Mouse (Mus musculus) ES-E14 (cell line): ENCODE data around the gene Grip1. TPM values are rescaled to one million over a fixed set of nuclear protein-coding genes. Genes with fewer than 3 reads are reported as not detected.

Experiments used
- DNase-seq: peaks from one replicate; pipeline ENCODE4 v3.0.0-alpha.2; 2013; ENCODE audit warnings: low read depth, low spot score
- H3K27ac ChIP-seq: 2 replicates; pipeline ENCODE4 v1.5.1; 2012; ENCODE audit warnings: low read depth, mild to moderate bottlenecking, low read length, moderate library complexity, mixed read lengths; ENCODE audit not compliant: poor library complexity, insufficient read depth, severe bottlenecking
- H3K36me3 ChIP-seq: 2 replicates; pipeline ENCODE4 v1.6.1; 2012; ENCODE audit warnings: mild to moderate bottlenecking, low read length, moderate library complexity, mixed read lengths; ENCODE audit not compliant: control insufficient read depth, poor library complexity, insufficient read depth, severe bottlenecking
- H3K4me1 ChIP-seq, 2 experiments: fragments of 150-350 bp in 1 of 2; sonication (generic) in 1 of 2; 2 replicates each; pipeline ENCODE4 v1.6.1; 2012; ENCODE audit warnings: low read length in 2 of 2, mild to moderate bottlenecking in 1 of 2, mixed read lengths in 1 of 2; ENCODE audit not compliant: control insufficient read depth in 2 of 2, insufficient read depth in 2 of 2, poor library complexity in 1 of 2
- H3K4me3 ChIP-seq, 2 experiments: fragments of 150-350 bp in 1 of 2; sonication (generic) in 1 of 2; 2 replicates each; pipeline ENCODE4 v1.5.1; 2012; ENCODE audit warnings: low read length in 2 of 2, low read depth in 1 of 2, mild to moderate bottlenecking in 1 of 2, mixed read lengths in 1 of 2; ENCODE audit not compliant: insufficient read depth in 1 of 2, poor library complexity in 1 of 2, severe bottlenecking in 1 of 2
- H3K9ac ChIP-seq: 2 replicates; pipeline ENCODE4 v1.6.1; 2012; ENCODE audit warnings: low read depth, mild to moderate bottlenecking, low read length, mixed read lengths; ENCODE audit not compliant: poor library complexity, insufficient read depth, severe bottlenecking
- H3K9me3 ChIP-seq: fragments of 150-350 bp; sonication (generic); 2 replicates; pipeline ENCODE4 v1.6.1; 2012; ENCODE audit warnings: low read depth, mild to moderate bottlenecking, low read length; ENCODE audit not compliant: control insufficient read depth, insufficient read depth
- CHD2 ChIP-seq: IDR thresholded peaks from 2 replicates; pipeline ENCODE4 v1.6.1; 2014; ENCODE audit warnings: mild to moderate bottlenecking, low read depth, low read length, inconsistent platforms
- HCFC1 ChIP-seq: IDR thresholded peaks from 2 replicates; pipeline ENCODE4 v1.6.1; 2012; ENCODE audit warnings: low read length, inconsistent platforms, borderline replicate concordance; ENCODE audit not compliant: insufficient read depth
- MAFK ChIP-seq: IDR thresholded peaks from 2 replicates; pipeline ENCODE4 v1.6.1; 2014; ENCODE audit warnings: mild to moderate bottlenecking, low read depth, low read length, inconsistent platforms; ENCODE audit not compliant: insufficient read depth
- ZC3H11A ChIP-seq: IDR thresholded peaks from 2 replicates; pipeline ENCODE4 v1.6.1; 2012; ENCODE audit warnings: low read depth, mild to moderate bottlenecking, inconsistent platforms, low read length, borderline replicate concordance
- ZNF384 ChIP-seq: IDR thresholded peaks from 2 replicates; pipeline ENCODE4 v1.6.1; 2012; ENCODE audit warnings: low read depth, low read length, inconsistent platforms
- in situ Hi-C, 2 experiments: fragments of 600-800 bp; cut with MboI; formaldehyde crosslinking; loops; one replicate each; pipeline ENCODE4 v1.15.1; 2025; ENCODE audit warnings: low sequenced_read_pairs in 2 of 2, inconsistent platforms in 1 of 2; ENCODE audit not compliant: unreplicated experiment in 2 of 2
- total RNA-seq: library from RNA; depleted of rRNA; stranded (reverse); fragments of 300-350 nt; gene quantifications from 2 replicates; pipeline ENCODE4 v1.2.3, GENCODE M21; 2012

The Grip1 gene
- total RNA-seq, 1 experiment = 4.2 TPM

DNA sequence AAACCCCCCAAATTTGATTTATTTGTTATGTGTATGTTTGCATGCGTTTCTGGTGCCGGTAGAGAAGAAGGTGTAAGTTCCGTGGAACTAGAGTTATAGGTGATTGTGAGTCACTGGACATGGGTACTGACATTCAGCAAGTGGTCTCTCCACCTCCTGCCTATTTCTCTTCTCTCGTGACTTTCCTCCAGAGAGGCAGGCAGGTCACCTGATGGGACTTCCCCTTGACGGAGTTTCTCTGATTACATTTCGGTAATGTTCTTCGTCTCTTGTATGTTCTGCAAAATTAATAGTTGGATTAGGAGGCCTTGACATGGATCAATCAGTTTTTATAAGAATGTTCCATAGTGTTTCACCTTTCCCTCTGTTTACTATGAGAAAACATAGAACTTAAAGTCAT is 23.4 kb upstream of the Grip1 start:
- DNase-seq = no peak
- no peaks in the 10 kb centered on the region for H3K36me3 ChIP-seq
- H3K4me1 ChIP-seq = no peaks in the 10 kb centered on the region
- TF ChIP-seq CHD2 (no peak), HCFC1 (no peak), ZNF384 (no peak), MAFK (no peak), ZC3H11A (no peak)
- no peak overlapping the region for H3K27ac ChIP-seq
- H3K4me3 ChIP-seq = no peak overlapping the region
- in situ Hi-C loops = no loop called here
- H3K9ac ChIP-seq = no peak overlapping the region
- H3K9me3 ChIP-seq = no peaks in the 10 kb centered on the region

- H3K9ac ChIP-seq = no peak overlapping the region
- DNase-seq = no peak
- no peaks in the 10 kb centered on the region for H3K9me3 ChIP-seq
- no peak overlapping the region for H3K4me3 ChIP-seq
- H3K27ac ChIP-seq = no peak overlapping the region
- no peaks in the 10 kb centered on the region for H3K36me3 ChIP-seq
- TF ChIP-seq CHD2 (no peak), HCFC1 (no peak), ZC3H11A (no peak)
- in situ Hi-C loops = no loop called here
- H3K4me1 ChIP-seq = no peaks in the 10 kb centered on the region
Measured at GRCm38 (mm10) chr10:119431801-119432200, 21.8 kb upstream of the Grip1 start.

DNA sequence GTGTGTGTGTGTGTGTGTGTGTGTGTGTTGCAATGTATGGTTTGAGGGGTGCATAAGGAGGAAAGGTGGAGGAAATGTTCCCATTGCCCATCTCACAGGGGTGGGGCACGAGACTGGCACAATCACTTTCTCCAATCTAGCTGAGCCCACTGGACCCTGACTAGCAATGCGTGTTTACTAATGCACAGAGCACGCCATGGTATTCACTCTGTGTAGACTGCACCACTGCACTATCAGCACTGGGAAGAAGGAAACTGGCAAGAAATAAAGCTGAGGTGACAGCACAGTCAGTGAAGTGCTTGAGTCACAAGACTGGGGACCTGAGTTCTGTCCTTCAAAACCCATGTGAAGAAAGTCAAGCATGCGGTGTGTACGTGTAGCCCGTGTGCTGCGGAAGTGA is 17.8 kb upstream of the Grip1 start:
- no peak overlapping the region for H3K9ac ChIP-seq
- in situ Hi-C loops = no loop called here
- H3K4me1 ChIP-seq = 0 out of 4 replicates have a peak, but pooled peaks cover 0 to 1% of the 10 kb centered on the region in 2 experiments
- DNase-seq = no peak
- no peaks in the 10 kb centered on the region for H3K9me3 ChIP-seq
- no peaks in the 10 kb centered on the region for H3K36me3 ChIP-seq
- H3K27ac ChIP-seq = no peak overlapping the region
- TF ChIP-seq CHD2 = no peak
- no peak for TF ChIP-seq MAFK
- H3K4me3 ChIP-seq = no peak overlapping the region

- DNase-seq = no peak
- Histone ChIP-seq H3K9me3 (no peaks in the 10 kb centered on the region), H3K36me3 (no peaks in the 10 kb centered on the region), H3K4me1 (0 out of 4 replicates have a peak, but pooled peaks cover 0 to 1% of the 10 kb centered on the region in 2 experiments), H3K4me3 (no peak overlapping the region), H3K9ac (no peak overlapping the region), H3K27ac (no peak overlapping the region)
- TF ChIP-seq HCFC1 (no peak), ZNF384 (no peak), ZC3H11A (no peak), MAFK (no peak), CHD2 (no peak)
- in situ Hi-C loops = no loop called here
Measured at GRCm38 (mm10) chr10:119437319-119437718, 16.3 kb upstream of the Grip1 start.

DNA sequence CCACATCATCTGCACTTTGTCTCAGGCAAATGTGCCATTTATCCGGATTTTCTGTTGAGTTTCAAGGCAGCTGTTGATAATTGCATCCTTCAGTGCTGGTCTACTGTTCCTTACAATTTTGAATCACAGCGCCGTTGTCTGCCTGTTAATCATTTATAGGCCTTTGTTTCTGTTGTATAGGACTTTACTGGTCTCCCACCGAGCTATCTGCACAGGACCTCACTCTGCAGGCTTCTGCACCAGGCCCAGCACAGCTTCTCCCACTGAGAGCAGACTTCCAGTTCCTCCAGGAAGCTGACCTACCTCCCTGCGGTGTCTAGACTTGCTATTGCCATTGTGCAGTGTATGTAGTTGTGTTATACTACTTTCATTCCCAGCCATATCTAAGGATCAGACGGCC is 11.9 kb upstream of the Grip1 start:
- no peak overlapping the region for H3K9ac ChIP-seq
- no peaks in the 10 kb centered on the region for H3K36me3 ChIP-seq
- H3K9me3 ChIP-seq = no peaks in the 10 kb centered on the region
- 0 out of 4 replicates have a peak, but pooled peaks cover 0 to 1% of the 10 kb centered on the region in 2 experiments for H3K4me1 ChIP-seq
- DNase-seq = no peak
- no peak overlapping the region for H3K4me3 ChIP-seq
- TF ChIP-seq MAFK = no peak
- TF ChIP-seq HCFC1 = no peak
- TF ChIP-seq ZNF384 = no peak
- TF ChIP-seq ZC3H11A = no peak
- no peak for TF ChIP-seq CHD2
- in situ Hi-C loops = no loop called here
- H3K27ac ChIP-seq = no peak overlapping the region
